Mouse (Mus musculus) T-cell, adult 2 months (primary cell): ENCODE results near the gene Pde10a.
A peak's percentile ranks its signal among the peaks of the same experiment; 100 is the strongest.

Experiments
- DNase-seq: peaks from one replicate; pipeline ENCODE4 v3.0.0; 2022; ENCODE audit warnings: low spot score

Pde10a gene

GRCm38 (mm10) chr17:8525971-8526740, 984 bp downstream of the Pde10a start:
- DNase-seq, result no peak

DNA sequence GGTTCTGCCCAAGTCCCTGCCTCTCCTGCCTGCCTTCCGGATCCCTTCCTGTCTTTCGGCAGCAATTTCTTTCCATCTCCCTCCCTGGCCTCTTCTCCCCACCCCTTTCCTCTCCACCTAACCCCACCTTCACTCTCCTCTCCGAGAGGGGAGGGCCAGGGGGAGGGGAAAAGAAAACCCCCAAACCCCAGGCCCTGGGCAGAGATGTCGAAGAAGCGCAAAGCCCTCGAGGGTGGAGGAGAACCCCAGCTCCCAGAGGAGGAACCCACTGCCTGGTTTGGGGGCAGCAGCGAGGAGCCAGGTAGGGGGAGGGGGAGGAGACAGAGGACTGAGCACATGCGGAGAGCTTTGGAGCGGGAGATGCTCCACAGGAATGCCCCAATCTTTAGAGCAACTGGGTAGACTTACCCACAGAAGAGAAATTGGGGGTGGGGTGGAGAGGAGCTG, 1.7 kb downstream of the Pde10a start:
- DNase-seq, result no peak

GRCm38 (mm10) chr17:8528641-8529040, 3.5 kb downstream of the Pde10a start:
- DNase-seq, result no peak

DNA sequence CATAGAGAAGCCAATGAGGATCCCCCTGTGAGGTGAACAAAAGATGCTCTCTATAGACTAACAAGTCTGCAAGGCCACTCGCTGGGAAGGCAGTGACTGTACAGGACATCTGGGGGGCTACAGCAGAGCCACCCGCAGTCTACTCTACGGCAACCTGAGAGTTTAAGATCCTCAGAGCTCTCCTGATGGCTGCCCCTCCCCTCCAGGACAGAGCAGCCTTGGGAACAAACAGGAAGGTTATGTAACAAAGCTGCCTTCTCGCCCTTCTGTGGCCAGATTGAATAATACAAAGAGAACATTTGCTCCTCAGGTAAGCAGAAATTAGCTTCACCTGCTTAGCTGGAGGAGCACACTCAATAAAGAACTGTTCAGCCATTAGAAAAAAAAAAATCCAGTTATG, 7.4 kb downstream of the Pde10a start:
- DNase-seq, result no peak

GRCm38 (mm10) chr17:8533828-8534227, 8.7 kb downstream of the Pde10a start:
- DNase-seq, result no peak

- no peak for DNase-seq
These were observed 11.3 kb downstream of the Pde10a start for GRCm38 (mm10) chr17:8536522-8536921.

DNA sequence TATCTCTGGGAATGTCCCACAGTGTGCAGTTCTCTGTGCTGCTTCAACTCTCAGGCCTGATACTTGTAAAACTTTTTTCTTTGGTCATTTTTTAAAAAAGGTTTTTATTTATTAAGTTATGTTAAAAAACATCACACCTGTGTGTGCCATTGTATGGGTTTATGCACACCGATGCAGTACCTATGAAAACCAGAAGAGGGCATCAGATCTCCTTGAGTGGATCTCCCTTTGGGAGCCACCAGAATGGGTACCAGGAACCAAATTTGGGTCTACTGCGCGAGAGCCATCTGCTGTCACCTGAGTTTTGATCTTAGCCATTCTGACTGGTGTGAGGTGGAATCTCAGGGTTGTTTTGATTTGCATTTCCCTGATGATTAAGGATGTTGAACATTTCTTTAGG, 12.9 kb downstream of the Pde10a start:
- peak; percentile 23 for DNase-seq

- DNase-seq, result no peak
These were observed 16.9 kb downstream of the Pde10a start for GRCm38 (mm10) chr17:8541974-8542538.

GRCm38 (mm10) chr17:8546366-8546765, 21.2 kb downstream of the Pde10a start:
- DNase-seq, result no peak

DNA sequence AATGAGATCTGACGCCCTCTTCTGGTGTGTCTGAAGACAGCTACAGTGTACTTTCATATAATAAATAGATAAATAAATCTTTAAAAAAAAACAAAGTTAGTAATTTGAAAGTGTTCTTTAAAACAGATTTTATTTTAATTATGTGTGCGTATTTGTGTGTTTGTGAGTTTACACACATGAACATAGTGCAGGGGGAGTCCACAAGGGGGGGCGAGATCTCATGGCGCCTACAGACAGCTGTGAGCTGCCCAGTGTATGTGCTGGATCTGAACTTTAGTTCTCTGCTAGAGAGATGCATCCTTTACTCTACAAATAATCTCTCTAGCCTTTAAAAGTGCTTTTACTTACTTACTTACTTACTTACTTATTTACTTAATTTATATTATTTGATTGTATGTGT, 23.6 kb downstream of the Pde10a start:
- no peak for DNase-seq

DNA sequence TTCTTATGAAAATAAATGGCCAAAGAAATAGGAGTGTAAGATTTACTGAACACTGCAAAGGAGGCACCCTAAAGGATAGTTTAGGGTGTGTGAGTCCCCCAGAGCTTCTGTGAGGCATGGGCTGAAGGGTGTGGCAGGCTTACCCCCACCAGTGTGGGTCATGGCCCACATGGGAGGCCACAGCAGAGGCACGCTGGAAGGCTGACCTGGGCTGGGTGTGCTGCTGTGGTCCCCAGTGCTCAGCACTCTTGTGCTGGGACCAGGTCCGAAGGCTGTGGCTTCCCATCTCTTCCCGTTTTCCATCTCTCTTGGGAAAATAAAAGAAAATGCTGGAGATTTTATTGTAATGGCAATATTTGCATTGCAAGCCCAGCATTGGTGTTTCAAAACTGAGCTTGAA, 26.5 kb downstream of the Pde10a start:
- DNase-seq, result no peak

DNA sequence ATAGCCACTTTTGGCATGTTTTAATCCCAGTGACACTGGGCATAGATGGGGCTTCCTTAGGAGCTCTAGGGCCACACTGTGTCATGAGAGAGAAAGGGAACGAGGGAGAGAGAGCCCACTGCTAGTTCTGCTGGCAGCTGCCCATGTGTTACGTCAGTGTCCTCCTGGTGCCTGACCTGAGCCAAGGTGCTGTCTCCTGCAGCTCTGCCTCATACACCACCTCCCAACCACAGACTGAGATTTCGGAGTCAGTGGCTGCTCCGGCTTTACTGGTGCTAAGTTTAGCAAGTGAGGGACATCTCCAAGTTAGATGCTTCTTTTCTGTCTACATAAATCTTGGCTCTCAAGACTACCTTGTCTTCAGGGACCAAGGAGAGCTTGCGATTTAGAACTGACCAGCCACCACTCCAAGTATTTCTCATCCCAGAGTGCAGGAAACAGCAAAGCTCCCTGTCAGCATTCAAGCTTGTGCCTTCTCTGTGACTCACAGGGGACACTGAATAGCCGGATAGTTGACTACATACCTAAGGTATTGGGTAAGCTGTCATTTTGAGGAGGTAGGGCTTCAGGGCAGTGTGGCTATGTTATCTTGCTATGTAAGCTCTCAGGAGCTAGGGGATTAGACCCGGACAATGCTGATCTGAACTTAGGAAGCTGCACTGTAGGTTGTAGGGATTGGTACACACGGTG, 27.3 kb downstream of the Pde10a start:
- DNase-seq, result no peak

DNA sequence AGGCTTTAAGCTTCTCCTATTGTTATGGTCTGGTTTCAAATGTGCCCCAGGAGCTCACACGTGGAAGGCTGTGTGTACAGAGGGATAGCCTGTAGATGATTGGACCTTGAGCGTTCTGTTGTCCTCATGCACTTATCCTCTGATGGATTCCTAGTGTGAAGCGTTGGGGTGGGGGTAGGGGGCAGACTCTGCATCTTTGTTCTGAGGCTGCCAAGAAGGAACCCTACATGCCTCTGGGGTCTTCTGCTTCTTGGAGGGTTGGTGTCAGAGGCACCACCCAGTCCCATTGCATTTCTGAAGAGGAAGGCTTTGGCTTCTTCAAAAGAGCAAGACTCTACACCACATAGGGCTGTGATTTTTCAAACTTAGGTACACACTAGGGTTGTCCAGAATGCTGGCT, 28.4 kb downstream of the Pde10a start:
- no peak for DNase-seq

DNA sequence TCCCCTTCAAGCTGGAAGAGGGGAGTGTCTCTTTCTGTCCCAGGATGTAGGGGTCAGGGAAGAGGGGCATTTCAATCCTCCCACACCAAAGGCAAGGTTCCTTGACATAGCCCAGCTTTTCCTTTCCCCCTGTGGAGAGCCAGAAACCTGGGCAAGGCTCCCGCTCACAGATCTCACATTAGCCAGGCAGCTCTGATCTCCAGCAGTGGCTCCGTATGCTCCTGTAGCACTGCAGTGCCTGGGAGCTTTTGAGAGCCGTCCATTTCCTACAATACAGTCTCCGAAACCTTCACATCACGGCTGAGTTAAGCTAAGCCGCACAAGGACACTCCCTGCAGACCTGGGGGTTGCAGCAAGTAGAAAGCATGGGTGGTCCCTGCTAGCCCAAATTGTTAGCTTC, 29.0 kb downstream of the Pde10a start:
- DNase-seq, result no peak

GRCm38 (mm10) chr17:8555785-8556184, 30.6 kb downstream of the Pde10a start:
- no peak for DNase-seq

DNA sequence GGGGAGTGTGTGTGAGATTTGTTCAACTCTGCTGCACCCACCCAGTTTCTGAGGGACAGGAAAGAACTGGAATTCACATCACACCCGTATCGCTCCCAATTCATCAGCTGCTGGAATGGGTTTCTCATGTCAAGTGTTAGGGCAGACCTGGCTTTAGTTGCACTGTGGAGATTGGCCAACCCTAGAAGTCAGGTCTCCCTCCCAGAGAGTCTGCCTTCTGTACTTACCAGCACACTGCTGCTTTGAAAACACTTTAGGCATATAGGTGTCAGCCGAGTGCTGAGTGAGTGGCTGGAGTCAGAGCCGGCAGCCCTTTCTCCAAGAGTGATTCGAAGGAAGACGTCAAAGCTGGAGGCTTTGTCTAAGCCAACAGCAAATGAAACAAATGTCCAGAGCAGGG, 31.1 kb downstream of the Pde10a start:
- DNase-seq, result no peak

DNA sequence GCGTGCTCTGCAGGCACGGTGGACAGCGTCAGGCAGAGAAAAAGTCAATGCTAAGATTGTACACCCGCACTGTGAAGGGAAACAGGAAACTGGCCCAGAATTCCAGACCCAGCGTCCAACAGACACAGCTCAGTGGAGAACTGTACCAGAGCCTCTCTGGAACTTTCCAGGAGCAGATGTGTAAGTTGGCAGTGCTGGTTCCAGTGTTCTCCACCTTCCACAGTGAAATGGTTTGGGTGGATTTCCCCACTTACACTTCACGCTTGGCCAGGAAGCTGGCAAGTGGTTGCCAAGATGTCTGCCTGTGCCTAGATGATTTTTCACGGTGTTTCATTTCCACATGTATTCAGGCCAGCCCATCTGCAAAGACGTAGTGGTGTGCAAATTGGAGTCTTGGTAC, 32.8 kb downstream of the Pde10a start:
- no peak for DNase-seq

GRCm38 (mm10) chr17:8562101-8562885, 37.1 kb downstream of the Pde10a start:
- peak; percentile 29 for DNase-seq

- DNase-seq, result peak; percentile 46
These were observed 37.7 kb downstream of the Pde10a start for GRCm38 (mm10) chr17:8562886-8563280.

GRCm38 (mm10) chr17:8566850-8567249, 41.7 kb downstream of the Pde10a start, which contains the start of gene Gm17087:
Gm17087 (minus strand) TSS chr17:8566950.
- no peak for DNase-seq

GRCm38 (mm10) chr17:8573542-8574260, 48.5 kb downstream of the Pde10a start:
- DNase-seq, result no peak

DNA sequence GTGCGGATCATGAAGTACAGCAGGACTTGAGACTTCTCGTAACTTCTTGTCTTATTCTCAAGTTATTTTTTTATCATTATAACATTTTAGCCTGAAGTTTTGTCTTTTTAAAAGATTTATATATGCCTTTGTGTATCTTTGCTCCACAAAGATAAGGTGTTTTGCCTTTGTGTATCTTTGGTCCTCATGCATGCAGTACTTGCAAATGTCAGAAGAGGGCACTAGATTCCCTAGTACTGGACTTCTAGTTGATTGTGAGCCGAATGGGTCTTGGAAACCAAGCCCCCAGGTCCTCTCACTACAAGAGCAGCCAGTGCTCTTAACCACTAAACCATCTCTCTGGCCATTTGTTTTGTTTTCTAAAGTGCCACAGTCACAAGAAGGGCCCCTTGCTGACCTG, 55.2 kb downstream of the Pde10a start:
- DNase-seq, result peak; percentile 7
